Mouse (Mus musculus) bone marrow, adult 2 months (tissue): Measurements from ENCODE around the gene Ubqlnl.

Experiments
- CTCF ChIP-seq: fragments of 200-500 bp; IDR thresholded peaks from 2 replicates; pipeline ENCODE4 v1.5.1; 2011; ENCODE audit warnings: low read length, control low read depth; ENCODE audit not compliant: control insufficient read depth, insufficient read depth
- POLR2A ChIP-seq: fragments of 200-500 bp; IDR thresholded peaks from 2 replicates; pipeline ENCODE4 v1.6.1; 2011; ENCODE audit warnings: low read depth, mild to moderate bottlenecking, control low read depth, low read length, borderline replicate concordance; ENCODE audit not compliant: control insufficient read depth

DNA sequence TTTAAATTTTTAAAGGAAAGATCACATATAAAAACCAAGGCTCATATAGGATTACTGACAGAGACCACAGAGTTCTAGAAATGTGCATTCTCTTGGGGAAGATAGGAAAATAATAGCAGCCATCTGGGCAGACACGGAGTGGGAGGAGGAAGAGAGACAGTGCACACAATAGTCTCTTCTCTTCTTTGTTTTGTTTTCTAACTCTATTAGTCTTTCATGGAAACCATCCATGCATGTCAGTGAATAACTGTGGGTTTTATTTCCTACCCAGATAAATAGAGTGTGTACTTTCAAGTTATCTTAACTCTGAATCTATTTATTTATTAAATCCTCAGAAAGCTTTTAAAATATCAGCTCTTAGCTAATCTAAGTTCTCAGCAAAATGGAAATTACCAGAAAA lies 24.7 kb upstream of the Ubqlnl start:
- TF ChIP-seq CTCF (no peak), POLR2A (no peak)
